Mouse (Mus musculus) common myeloid progenitor, adult 5-6 weeks (primary cell): ENCODE data around the gene Ubash3b. TPM values are rescaled to one million over a fixed set of nuclear protein-coding genes. Genes with fewer than 3 reads are reported as not detected.
A peak's percentile ranks its signal among the peaks of the same experiment; 100 is the strongest.

Source experiments
- ATAC-seq: replicated peaks from 2 replicates; pipeline ENCODE4 v1.8.0; 2016; ENCODE audit warnings: low read depth, mild to moderate bottlenecking, moderate TSS enrichment, inconsistent platforms; ENCODE audit not compliant: poor library complexity, severe bottlenecking
- total RNA-seq: library from RNA; stranded (forward); fragments of 200-1000, 187-1606 nt; gene quantifications from 2 replicates; pipeline ENCODE4 v1.2.3, GENCODE M21; 2017

The Ubash3b gene
- total RNA-seq, 1 experiment from 2014 or later: 9.1 TPM

GRCm38 (mm10) chr9:41141026-41141425 is 20.5 kb downstream of the Ubash3b start:
- peak; percentile 42; the same call in 1 of the 2 replicates for ATAC-seq

- ATAC-seq: no peak
Measured at GRCm38 (mm10) chr9:41138987-41139808, 22.3 kb downstream of the Ubash3b start.

GRCm38 (mm10) chr9:41136691-41137467 is 24.6 kb downstream of the Ubash3b start:
- ATAC-seq: peak; percentile 64

- no peak for ATAC-seq
Measured at GRCm38 (mm10) chr9:41136273-41136672, 25.2 kb downstream of the Ubash3b start.

GRCm38 (mm10) chr9:41134907-41135306 is 26.6 kb downstream of the Ubash3b start:
- ATAC-seq: peak; percentile 67

GRCm38 (mm10) chr9:41130563-41130962 is 30.9 kb downstream of the Ubash3b start:
- ATAC-seq: peak; percentile 71

- no peak for ATAC-seq
Measured at GRCm38 (mm10) chr9:41129802-41130480, 31.6 kb downstream of the Ubash3b start.

GRCm38 (mm10) chr9:41129273-41129672 is 32.2 kb downstream of the Ubash3b start:
- ATAC-seq: peak; percentile 48

GRCm38 (mm10) chr9:41126723-41127122 is 34.8 kb downstream of the Ubash3b start:
- ATAC-seq: no peak

- ATAC-seq: no peak
Measured at GRCm38 (mm10) chr9:41124305-41124704, 37.2 kb downstream of the Ubash3b start.

- ATAC-seq: peak; percentile 64
Measured at GRCm38 (mm10) chr9:41122390-41123110, 38.9 kb downstream of the Ubash3b start.

GRCm38 (mm10) chr9:41121701-41122354 is 39.7 kb downstream of the Ubash3b start:
- no peak for ATAC-seq

GRCm38 (mm10) chr9:41119958-41120357 is 41.5 kb downstream of the Ubash3b start:
- ATAC-seq: no peak

- ATAC-seq: peak; percentile 61
Measured at GRCm38 (mm10) chr9:41118065-41118464, 43.4 kb downstream of the Ubash3b start.

- no peak for ATAC-seq
Measured at GRCm38 (mm10) chr9:41116126-41116525, 45.4 kb downstream of the Ubash3b start.

- no peak for ATAC-seq
Measured at GRCm38 (mm10) chr9:41114367-41114766, 47.1 kb downstream of the Ubash3b start.

GRCm38 (mm10) chr9:41109749-41110148 is 51.7 kb downstream of the Ubash3b start:
- ATAC-seq: no peak

GRCm38 (mm10) chr9:41108324-41109180 is 52.9 kb downstream of the Ubash3b start:
- ATAC-seq: peak; percentile 65
